Mouse (Mus musculus) fibroblast of lung, adult 2 months (primary cell): ENCODE measurements at regions not wholly inside any gene's neighbourhood (a gene's known extent, or its start where the extent isn't known, plus 50 kb on each side); places are given as distances from the start of the nearest gene placed in this dataset.

ENCODE experiments used
- DNase-seq: peaks from one replicate; pipeline ENCODE4 v3.0.0-alpha.2; 2011; ENCODE audit warnings: low read depth

- no peak for DNase-seq
These were observed 84.0 kb upstream of the Arrdc3 start for GRCm38 (mm10) chr13:80798863-80799817.

- DNase-seq, result peak; percentile 2
These were observed 77.0 kb upstream of the Arrdc3 start for GRCm38 (mm10) chr13:80806172-80806571.

- DNase-seq, result no peak
These were observed 56.1 kb upstream of the Arrdc3 start for GRCm38 (mm10) chr13:80827037-80827471.
